Mouse (Mus musculus) kidney, adult 2 months (tissue): ENCODE results near the gene L3hypdh. TPM values are rescaled to one million over a fixed set of nuclear protein-coding genes. Genes with fewer than 3 reads are reported as not detected.
A peak's percentile ranks its signal among the peaks of the same experiment; 100 is the strongest.

Experiments
- DNase-seq: peaks from one replicate; pipeline ENCODE4 v3.0.0; 2021
- H3K27ac ChIP-seq: fragments of 200-500 bp; 2 replicates; pipeline ENCODE4 v1.5.1; 2012; ENCODE audit warnings: low read depth, low read length, control low read depth, inconsistent platforms; ENCODE audit not compliant: insufficient read depth
- H3K27me3 ChIP-seq: fragments of 200-500 bp; replicated peaks from 2 replicates; pipeline ENCODE4 v1.6.1; 2012; ENCODE audit warnings: mild to moderate bottlenecking, moderate library complexity, low read length, inconsistent platforms; ENCODE audit not compliant: control insufficient read depth, insufficient read depth
- H3K36me3 ChIP-seq: fragments of 200-500 bp; 2 replicates; pipeline ENCODE4 v1.6.1; 2012; ENCODE audit warnings: mild to moderate bottlenecking, moderate library complexity, low read length, inconsistent platforms; ENCODE audit not compliant: control insufficient read depth, insufficient read depth
- H3K4me1 ChIP-seq: fragments of 200-500 bp; 2 replicates; pipeline ENCODE4 v1.6.1; 2011; ENCODE audit warnings: low read length; ENCODE audit not compliant: control insufficient read depth, insufficient read depth
- H3K4me3 ChIP-seq: fragments of 200-500 bp; 2 replicates; pipeline ENCODE4 v1.5.1; 2011; ENCODE audit warnings: mild to moderate bottlenecking, low read depth, low read length, control low read depth; ENCODE audit not compliant: insufficient read depth
- CTCF ChIP-seq: fragments of 200-500 bp; conservative IDR thresholded peaks from 2 replicates; pipeline ENCODE4 v1.5.1; 2011; ENCODE audit warnings: low read depth, mild to moderate bottlenecking, control low read depth, low read length, moderate library complexity, mixed read lengths; ENCODE audit not compliant: insufficient read depth, insufficient read length
- POLR2A ChIP-seq: fragments of 200-500 bp; IDR thresholded peaks from one replicate; pipeline ENCODE4 v1.6.1; 2011; ENCODE audit warnings: low read depth, low read length, control low read depth
- WGBS: fragments of 180-500 bp; shearing (Covaris S2); methylation state at CpG from one replicate; pipeline ENCODE4 v1.1.7; 2018; 5-methylcytosine and 5-hydroxymethylcytosine counted together
- polyA plus RNA-seq: library from polyadenylated mRNA; depleted of rRNA; stranded (reverse); fragments of >200 nt; gene quantifications from 2 replicates; pipeline ENCODE4 v1.2.3, GENCODE M21; 2012

L3hypdh gene
- polyA plus RNA-seq, 1 experiment, result 35.4 TPM

GRCm38 (mm10) chr12:72096966-72097365 lies 11.7 kb upstream of the L3hypdh start:
- Histone ChIP-seq H3K4me1 (no peaks in the 10 kb centered on the region), H3K27ac (no peak overlapping the region), H3K27me3 (no peaks in the 10 kb centered on the region), H3K4me3 (no peak overlapping the region), H3K36me3 (peaks cover 9% of the 10 kb centered on the region)
- no peak for DNase-seq
- TF ChIP-seq POLR2A, result no peak
- WGBS, result 84% methylated on average over 8 of the region's 8 CpGs

- DNase-seq, result no peak
- no peak for TF ChIP-seq CTCF
- no peak for TF ChIP-seq POLR2A
- WGBS, result 91% methylated on average over 4 of the region's 4 CpGs
Observed at GRCm38 (mm10) chr12:72089802-72090201, 4.6 kb upstream of the L3hypdh start.

GRCm38 (mm10) chr12:72086166-72086825 lies 1.1 kb upstream of the L3hypdh start:
- Histone ChIP-seq H3K27me3 (no peaks in the 10 kb centered on the region), H3K4me1 (peaks cover 3% of the 10 kb centered on the region; the same call in 1 of the 2 replicates), H3K27ac (peak overlapping the region; percentile 77), H3K4me3 (peak overlapping the region; percentile 70), H3K36me3 (no peaks in the 10 kb centered on the region)
- TF ChIP-seq CTCF (no peak), POLR2A (no peak)
- 1% methylated on average over 18 of the region's 18 CpGs for WGBS
- peak; percentile 4 for DNase-seq

More at GRCm38 (mm10) chr12:72089802-72090201, 4.6 kb upstream of the L3hypdh start:
- H3K27me3 ChIP-seq, result no peaks in the 10 kb centered on the region
- H3K36me3 ChIP-seq, result peaks cover 5% of the 10 kb centered on the region; the same call in 1 of the 2 replicates
- no peak overlapping the region for H3K4me3 ChIP-seq
- no peaks in the 10 kb centered on the region for H3K4me1 ChIP-seq
- no peak overlapping the region for H3K27ac ChIP-seq

DNA sequence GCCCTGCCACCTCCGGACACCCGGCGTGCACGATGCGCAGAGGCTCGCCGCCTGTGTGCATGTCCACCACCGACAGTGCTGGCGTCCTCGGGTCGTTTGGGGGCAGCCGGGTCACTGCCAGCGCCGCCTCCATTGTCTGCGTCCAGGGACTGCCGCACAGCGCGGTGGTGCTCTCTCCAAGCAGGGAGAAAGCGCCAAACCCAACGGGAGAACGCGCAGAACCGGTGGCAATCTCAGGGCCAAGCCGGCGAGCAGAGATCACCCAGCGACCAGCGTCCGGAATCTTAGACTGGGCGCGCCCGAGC lies 263 bp downstream of the L3hypdh start:
- peak overlapping the region; percentile 71 for H3K4me3 ChIP-seq

DNA sequence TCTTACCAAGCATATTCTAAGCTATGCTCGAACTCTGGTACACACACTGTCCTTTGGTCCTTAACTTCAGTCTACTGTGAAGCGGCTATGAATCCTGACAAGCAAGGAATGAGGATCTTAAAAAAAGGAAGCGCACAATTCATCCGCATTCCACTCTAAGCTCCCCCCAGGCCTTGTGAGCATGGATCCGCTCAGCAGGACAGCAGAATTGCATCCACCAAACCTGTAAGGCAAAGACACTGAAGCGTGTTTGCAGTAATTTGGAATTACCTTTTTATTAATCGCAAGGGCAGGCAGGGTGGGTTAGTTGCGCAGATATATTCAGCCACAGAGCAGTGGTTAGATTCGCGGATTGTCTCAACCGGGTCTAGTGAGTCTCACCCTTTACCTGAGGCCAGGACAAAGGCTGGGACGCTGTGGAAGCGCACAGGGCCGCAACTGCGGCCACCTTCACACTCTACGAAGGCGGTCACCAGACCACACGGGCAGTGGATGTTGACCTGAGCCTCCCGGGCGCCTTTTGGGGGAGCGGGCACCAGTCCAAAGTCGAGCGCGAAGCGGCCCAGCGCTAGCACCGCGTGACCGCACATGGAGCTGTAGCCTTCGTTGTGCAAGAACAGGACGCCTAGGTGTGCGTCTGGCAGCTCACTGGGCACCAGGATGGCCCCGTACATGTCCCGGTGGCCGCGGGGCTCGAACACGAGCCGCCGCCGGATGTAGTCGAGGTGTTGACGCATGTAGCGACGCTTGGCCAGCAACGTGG lies 797 bp downstream of the L3hypdh start:
- Histone ChIP-seq H3K4me3 (peak overlapping the region; percentile 71), H3K36me3 (no peaks in the 10 kb centered on the region), H3K27ac (peak overlapping the region; percentile 82), H3K4me1 (peaks cover 3% of the 10 kb centered on the region; the same call in 1 of the 2 replicates), H3K27me3 (no peaks in the 10 kb centered on the region)
- 10% methylated on average over 46 of the region's 46 CpGs for WGBS
- TF ChIP-seq CTCF (no peak), POLR2A (no peak)
- peak; percentile 92 for DNase-seq

More for the DNA sequence above, 263 bp downstream of the L3hypdh start:
- under 1% methylated on average over 31 of the region's 31 CpGs for WGBS
- no peak for TF ChIP-seq POLR2A
- DNase-seq, result no peak
- Histone ChIP-seq H3K4me1 (peaks cover 3% of the 10 kb centered on the region; the same call in 1 of the 2 replicates), H3K27me3 (no peaks in the 10 kb centered on the region), H3K27ac (peak overlapping the region; percentile 82), H3K36me3 (no peaks in the 10 kb centered on the region)

DNA sequence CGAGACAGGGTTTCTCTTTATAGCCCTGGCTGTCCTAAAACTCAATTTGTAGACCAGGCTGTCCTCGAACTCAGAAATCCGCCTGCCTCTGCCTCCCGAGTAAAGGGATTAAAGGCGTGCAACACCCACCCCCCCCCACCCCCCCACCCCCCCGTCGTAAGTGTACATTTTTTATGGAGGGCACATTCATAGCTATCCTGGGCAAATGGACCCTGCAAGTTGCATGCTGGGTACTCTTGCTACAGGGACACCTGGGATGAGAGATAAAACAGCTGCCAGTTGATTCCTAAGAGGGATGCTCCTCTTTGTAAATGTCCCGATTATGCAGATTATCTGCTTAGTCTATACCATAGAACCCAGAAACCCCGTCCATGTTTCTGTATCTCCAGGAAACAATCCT lies 2.0 kb downstream of the L3hypdh start:
- Histone ChIP-seq H3K4me1 (peaks cover 3% of the 10 kb centered on the region; the same call in 1 of the 2 replicates), H3K4me3 (no peak overlapping the region), H3K27me3 (no peaks in the 10 kb centered on the region), H3K27ac (no peak overlapping the region), H3K36me3 (no peaks in the 10 kb centered on the region)
- WGBS, result 68% methylated on average over 9 of the region's 9 CpGs
- no peak for DNase-seq
- no peak for TF ChIP-seq CTCF
- TF ChIP-seq POLR2A, result no peak

DNA sequence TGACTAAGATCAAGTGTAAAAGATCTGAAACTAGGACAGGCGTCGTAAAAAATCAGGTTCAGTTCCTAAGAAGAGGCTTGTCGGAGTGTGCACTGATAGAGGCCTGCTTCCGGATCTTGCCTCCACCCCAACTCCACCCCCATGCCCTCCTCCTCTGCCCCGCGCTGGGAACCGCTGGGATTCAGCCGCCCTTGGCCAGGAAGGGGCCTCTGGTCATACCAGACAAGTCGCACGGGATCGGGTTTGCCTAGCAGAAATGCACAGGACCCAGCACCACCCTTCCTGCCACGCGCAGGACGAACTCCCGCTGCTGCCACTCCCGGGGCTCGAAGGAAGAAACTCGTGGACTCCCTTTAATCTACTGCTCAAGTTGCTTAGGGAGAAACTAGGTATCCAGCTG lies 2.9 kb downstream of the L3hypdh start:
- H3K4me3 ChIP-seq, result peak overlapping the region; percentile 12
- DNase-seq, result peak; percentile 44
- H3K4me1 ChIP-seq, result peaks cover 9% of the 10 kb centered on the region; the same call in 1 of the 2 replicates
- no peaks in the 10 kb centered on the region for H3K36me3 ChIP-seq
- no peaks in the 10 kb centered on the region for H3K27me3 ChIP-seq
- H3K27ac ChIP-seq, result peak overlapping the region; percentile 2; the same call in 1 of the 2 replicates
- TF ChIP-seq CTCF (no peak), POLR2A (no peak)
- 16% methylated on average over 18 of the region's 18 CpGs for WGBS
